Mouse (Mus musculus) hindbrain, postnatal 0 days (tissue): ENCODE results near the gene Il4i1. TPM values are rescaled to one million over a fixed set of nuclear protein-coding genes. Genes with fewer than 3 reads are reported as not detected.

ENCODE experiments used
- ATAC-seq: fragments of 200-750 bp; cut with Nextera tagmentation; 2 replicates; pipeline ENCODE4 v1.8.0; 2017; ENCODE audit warnings: mild to moderate bottlenecking, moderate TSS enrichment, moderate library complexity
- DNase-seq: peaks from one replicate; pipeline ENCODE4 v3.0.0-alpha.2; 2015; ENCODE audit warnings: low spot score
- H3K27ac ChIP-seq: fragments of 300-500 bp; sonication (generic); 2 replicates; pipeline ENCODE4 v1.5.1; 2014; ENCODE audit warnings: mild to moderate bottlenecking
- H3K27me3 ChIP-seq: fragments of 300-500 bp; sonication (generic); 2 replicates; pipeline ENCODE4 v1.6.1; 2014; ENCODE audit warnings: low read length, mixed read lengths; ENCODE audit not compliant: insufficient read depth
- H3K36me3 ChIP-seq: fragments of 300-500 bp; sonication (generic); 2 replicates; pipeline ENCODE4 v1.6.1; 2014; ENCODE audit warnings: low read length, mixed read lengths; ENCODE audit not compliant: insufficient read depth
- H3K4me1 ChIP-seq: fragments of 300-500 bp; sonication (generic); 2 replicates; pipeline ENCODE4 v1.6.1; 2014; ENCODE audit warnings: antibody characterized with exemption, low read length, mixed read lengths; ENCODE audit not compliant: insufficient read depth
- H3K4me2 ChIP-seq: fragments of 300-500 bp; sonication (generic); 2 replicates; pipeline ENCODE4 v1.6.1; 2014; ENCODE audit warnings: low read depth, mild to moderate bottlenecking, low read length, moderate library complexity, mixed read lengths
- H3K4me3 ChIP-seq: fragments of 300-500 bp; sonication (generic); 2 replicates; pipeline ENCODE4 v1.5.1; 2014; ENCODE audit warnings: low read length
- H3K9ac ChIP-seq: fragments of 300-500 bp; sonication (generic); replicated peaks from 2 replicates; pipeline ENCODE4 v1.6.1; 2014; ENCODE audit warnings: mild to moderate bottlenecking, low read length, moderate library complexity, mixed read lengths
- H3K9me3 ChIP-seq: fragments of 300-500 bp; sonication (generic); 2 replicates; pipeline ENCODE4 v1.6.1; 2016; ENCODE audit warnings: low read length, mixed read lengths
- CTCF ChIP-seq: IDR thresholded peaks from 2 replicates; pipeline ENCODE4 v1.5.1; 2016; ENCODE audit warnings: antibody characterized with exemption, control low read depth, low read depth
- WGBS: fragments of 180-500 bp; shearing (Covaris S2); extraction: QIAGEN DNeasy Blood & Tissue Kit; methylation state at CpG from one replicate; pipeline ENCODE4 v1.1.7; 2014; 5-methylcytosine and 5-hydroxymethylcytosine counted together
- polyA plus RNA-seq: library from polyadenylated mRNA; unstranded; fragments of >200 nt; fragmentation: Nextera tagmentation; extraction: Ambion mirVana; gene quantifications from 2 replicates; pipeline ENCODE4 v1.2.1, GENCODE M21; 2015
- total RNA-seq: library from RNA; depleted of rRNA; stranded (reverse); fragments of >200 nt; gene quantifications from 2 replicates; pipeline ENCODE4 v1.2.3, GENCODE M21; 2014

Il4i1 gene
- total and polyA plus RNA-seq, 2 experiments from 2014 or later, result 0.47 to 0.58 TPM

DNA sequence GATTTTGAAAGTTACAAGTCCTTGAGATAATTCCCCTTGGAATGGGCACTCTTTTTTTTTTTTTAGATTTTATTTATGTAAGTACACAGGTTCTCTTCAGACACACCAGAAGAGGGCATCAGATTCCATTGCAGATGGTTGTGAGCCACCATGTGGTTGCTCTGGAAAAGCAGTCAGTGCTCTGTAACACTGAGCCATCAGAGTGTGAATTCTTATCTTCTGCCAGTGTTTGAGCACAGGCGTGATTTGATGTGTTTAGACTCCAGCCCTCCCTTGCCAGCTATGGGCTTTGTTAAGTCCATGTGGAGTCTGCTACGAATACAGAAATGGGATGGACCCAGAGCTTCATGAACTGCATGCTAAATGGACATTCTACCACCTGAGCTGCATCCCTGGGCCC, 2.0 kb downstream of the Il4i1 start:
- DNase-seq (peak; percentile 31), ATAC-seq (no peak)
- no peaks in the 10 kb centered on the region for H3K9me3 ChIP-seq
- peak; percentile 57 for TF ChIP-seq CTCF
- H3K36me3 ChIP-seq, result no peaks in the 10 kb centered on the region
- H3K9ac ChIP-seq, result peak overlapping the region; percentile 93; the same call in 1 of the 2 replicates
- WGBS, result 13% methylated on average over 2 of the region's 2 CpGs
- H3K27ac ChIP-seq, result no peak overlapping the region
- peak overlapping the region; percentile 87 for H3K4me2 ChIP-seq
- H3K4me3 ChIP-seq, result peak overlapping the region; percentile 85
- H3K27me3 ChIP-seq, result no peaks in the 10 kb centered on the region
- H3K4me1 ChIP-seq, result peaks cover 23% of the 10 kb centered on the region

- 0 out of 2 replicates have a peak overlapping the region, but pooled peaks have one; percentile 20 for H3K27ac ChIP-seq
Measured at GRCm38 (mm10) chr7:44818751-44819235, 2.6 kb downstream of the Il4i1 start.

DNA sequence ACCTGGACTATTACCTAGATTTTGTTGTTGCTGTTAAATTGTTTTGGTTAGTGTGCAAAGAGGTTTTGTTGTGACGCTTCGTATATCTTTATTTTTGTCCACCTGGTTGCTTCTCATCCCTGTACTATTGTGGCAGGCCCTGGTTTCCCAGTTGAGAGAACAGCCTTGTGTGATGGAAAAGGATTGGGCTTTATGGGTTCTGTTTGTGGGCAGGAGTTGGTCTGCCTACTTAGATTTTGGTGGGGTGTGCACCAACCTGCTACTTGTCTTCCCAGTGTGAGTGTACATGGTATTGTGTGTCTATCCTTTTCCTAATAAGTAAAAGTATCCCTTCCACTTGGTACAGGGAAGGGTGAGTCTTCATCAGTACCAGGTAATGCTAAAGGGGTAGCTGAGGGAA, 3.2 kb downstream of the Il4i1 start:
- Histone ChIP-seq H3K9me3 (no peaks in the 10 kb centered on the region), H3K27me3 (no peaks in the 10 kb centered on the region), H3K36me3 (no peaks in the 10 kb centered on the region), H3K9ac (peak overlapping the region; percentile 37), H3K4me2 (peak overlapping the region; percentile 87), H3K4me1 (peaks cover 23% of the 10 kb centered on the region), H3K27ac (0 out of 2 replicates have a peak overlapping the region, but pooled peaks have one; percentile 20), H3K4me3 (no peak overlapping the region)
- no peak for TF ChIP-seq CTCF
- WGBS, result 85% methylated on average over 2 of the region's 2 CpGs
- ATAC-seq, result no peak
- DNase-seq, result no peak

More at GRCm38 (mm10) chr7:44818751-44819235, 2.6 kb downstream of the Il4i1 start:
- 35% methylated on average over 6 of the region's 6 CpGs for WGBS
- ATAC-seq, result no peak
- peak overlapping the region; percentile 87 for H3K4me2 ChIP-seq
- H3K4me1 ChIP-seq, result peaks cover 23% of the 10 kb centered on the region
- TF ChIP-seq CTCF, result no peak
- H3K27me3 ChIP-seq, result no peaks in the 10 kb centered on the region
- H3K36me3 ChIP-seq, result no peaks in the 10 kb centered on the region
- H3K4me3 ChIP-seq, result peak overlapping the region; percentile 85; the same call in 1 of the 2 replicates
- no peaks in the 10 kb centered on the region for H3K9me3 ChIP-seq
- peak overlapping the region; percentile 37 for H3K9ac ChIP-seq
- DNase-seq, result peak; percentile 42

DNA sequence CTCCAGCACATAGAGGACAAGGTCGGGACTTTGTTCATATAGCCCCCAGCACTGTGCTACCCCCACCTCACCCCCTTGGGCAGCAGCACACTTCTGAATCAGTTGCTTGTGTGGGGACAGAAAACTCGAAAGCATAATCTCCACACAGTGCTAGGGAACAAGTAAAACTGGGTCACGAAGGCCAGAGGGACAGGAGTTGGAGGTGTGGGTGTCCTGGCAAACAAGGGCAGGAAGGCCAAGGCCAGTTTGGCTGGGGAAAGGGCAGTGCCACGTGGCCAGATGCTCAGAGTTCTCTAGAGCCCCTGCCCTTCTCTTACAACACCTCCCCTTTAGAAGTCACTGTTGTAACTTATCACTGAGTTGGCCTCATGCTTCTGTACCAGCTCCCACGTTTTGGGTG, 3.7 kb downstream of the Il4i1 start:
- 70% methylated on average over 5 of the region's 5 CpGs for WGBS
- H3K4me1 ChIP-seq, result peaks cover 23% of the 10 kb centered on the region
- ATAC-seq, result no peak

DNA sequence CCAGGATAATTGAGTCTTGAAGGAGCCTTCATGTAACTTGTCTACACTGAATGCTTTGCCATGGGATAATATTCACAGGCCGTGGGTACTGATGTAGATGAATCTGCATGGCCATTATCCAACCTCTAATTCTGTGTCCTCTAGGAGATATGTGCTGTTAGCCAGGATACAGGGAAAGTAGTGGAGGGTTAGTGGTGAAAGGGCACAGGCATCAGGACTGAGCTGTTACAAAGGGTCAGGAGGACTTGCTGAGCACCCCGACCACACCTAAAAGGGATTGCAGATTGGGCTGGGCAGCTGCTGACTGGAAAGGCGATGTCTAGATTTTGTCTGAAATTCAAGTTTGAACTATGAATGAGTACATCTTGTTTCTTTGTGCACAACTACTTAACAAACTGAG, 4.3 kb downstream of the Il4i1 start:
- 80% methylated on average over 3 of the region's 3 CpGs for WGBS
- H3K27ac ChIP-seq, result no peak overlapping the region
- DNase-seq, result no peak
- H3K9ac ChIP-seq, result no peak overlapping the region
- no peak for TF ChIP-seq CTCF
- H3K4me1 ChIP-seq, result peaks cover 21% of the 10 kb centered on the region
- no peaks in the 10 kb centered on the region for H3K9me3 ChIP-seq
- no peak overlapping the region for H3K4me3 ChIP-seq
- no peak overlapping the region for H3K4me2 ChIP-seq
- H3K36me3 ChIP-seq, result no peaks in the 10 kb centered on the region
- H3K27me3 ChIP-seq, result no peaks in the 10 kb centered on the region
- no peak for ATAC-seq

More for the DNA sequence above, 3.7 kb downstream of the Il4i1 start:
- H3K4me2 ChIP-seq, result no peak overlapping the region
- H3K27ac ChIP-seq, result no peak overlapping the region
- no peak overlapping the region for H3K4me3 ChIP-seq
- no peak for TF ChIP-seq CTCF
- DNase-seq, result no peak
- H3K9ac ChIP-seq, result no peak overlapping the region
- no peaks in the 10 kb centered on the region for H3K9me3 ChIP-seq
- H3K27me3 ChIP-seq, result no peaks in the 10 kb centered on the region
- no peaks in the 10 kb centered on the region for H3K36me3 ChIP-seq

DNA sequence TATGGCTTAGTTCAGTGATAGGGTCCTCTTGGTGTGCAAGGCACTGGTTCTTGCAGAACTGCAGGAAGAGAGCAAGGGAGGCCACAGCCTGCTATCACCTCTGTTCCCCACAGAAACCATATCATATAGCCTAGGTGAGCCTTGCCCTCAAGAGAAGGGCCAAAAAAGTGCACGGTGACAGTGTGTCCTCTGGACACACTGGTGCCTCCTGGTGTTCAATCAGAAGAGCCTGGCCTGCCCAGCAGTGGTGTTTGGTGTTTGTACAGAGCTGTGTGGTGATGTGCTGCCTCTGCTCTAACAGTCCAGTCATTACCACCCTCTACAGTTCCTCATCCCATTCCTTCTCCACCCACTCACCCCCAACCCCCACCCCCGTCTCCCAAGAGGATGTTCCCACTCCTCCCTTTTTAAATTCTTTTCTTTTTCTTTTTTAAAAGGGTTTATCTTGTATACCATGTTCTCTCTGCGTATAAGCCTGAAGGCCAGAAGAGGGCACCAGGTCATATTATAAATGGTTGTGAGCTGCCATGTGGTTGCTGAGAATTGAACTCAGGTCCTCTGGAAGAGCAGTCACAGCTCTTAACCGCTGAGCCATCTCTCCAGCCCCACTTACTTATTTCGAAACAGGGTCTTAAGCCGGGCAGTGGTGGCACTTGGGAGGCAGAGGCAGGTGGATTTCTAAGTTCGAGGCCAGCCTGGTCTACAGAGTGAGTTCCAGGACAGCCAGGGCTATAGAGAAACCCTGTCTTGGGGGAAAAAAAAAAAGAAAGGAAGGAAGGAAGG, 5.7 kb downstream of the Il4i1 start:
- no peaks in the 10 kb centered on the region for H3K9me3 ChIP-seq
- H3K27me3 ChIP-seq, result no peaks in the 10 kb centered on the region
- peaks cover 21% of the 10 kb centered on the region for H3K4me1 ChIP-seq
- no peak for ATAC-seq
- H3K27ac ChIP-seq, result no peak overlapping the region
- H3K4me2 ChIP-seq, result no peak overlapping the region
- H3K9ac ChIP-seq, result no peak overlapping the region
- no peak for DNase-seq
- no peaks in the 10 kb centered on the region for H3K36me3 ChIP-seq
- no peak overlapping the region for H3K4me3 ChIP-seq
- WGBS, result 89% methylated on average over 7 of the region's 7 CpGs
- TF ChIP-seq CTCF, result peak; percentile 7; the same call in 1 of the 2 replicates

GRCm38 (mm10) chr7:44823409-44823808, 7.2 kb downstream of the Il4i1 start:
- H3K4me3 ChIP-seq, result no peak overlapping the region
- no peak overlapping the region for H3K9ac ChIP-seq
- TF ChIP-seq CTCF, result peak; percentile 53
- 36% methylated on average over 7 of the region's 7 CpGs for WGBS
- H3K27me3 ChIP-seq, result no peaks in the 10 kb centered on the region
- ATAC-seq, result no peak
- no peak overlapping the region for H3K4me2 ChIP-seq
- H3K4me1 ChIP-seq, result peaks cover 8% of the 10 kb centered on the region
- DNase-seq, result no peak
- H3K27ac ChIP-seq, result no peak overlapping the region
- no peaks in the 10 kb centered on the region; the same call in 1 of the 2 replicates for H3K36me3 ChIP-seq
- H3K9me3 ChIP-seq, result no peaks in the 10 kb centered on the region
